Mouse (Mus musculus): ENCODE data around the gene Vstm5.

- no peak for TF ChIP-seq CTCF (IDR thresholded peaks at IDR 0.05; ENCODE audit: low read depth)
- no peak for TF ChIP-seq EP300 (IDR thresholded peaks at IDR 0.05; ENCODE audit: low read depth)
These were observed 59.6 kb downstream of the Vstm5 start for GRCm38 (mm10) chr9:15298451-15298850.
